Mouse (Mus musculus) heart, adult 10 weeks (tissue): ENCODE results near the gene Nckap5l. TPM values are rescaled to one million over a fixed set of nuclear protein-coding genes. Genes with fewer than 3 reads are reported as not detected.

Experiments
- polyA plus RNA-seq: library from polyadenylated mRNA; stranded (reverse); fragments of 350-450 nt; fragmentation: Illumina TruSeq; extraction: RNeasy Lipid Tissue Mini Kit (QIAGEN cat#74804); gene quantifications from one replicate; pipeline ENCODE4 v1.2.3, GENCODE M21; 2014; ENCODE audit warnings: low read depth, low replicate concordance

Gene Nckap5l
- polyA plus RNA-seq = 3.4 TPM

GRCm38 (mm10) chr15:99457606-99458401 lies at the start of gene Nckap5l:
TSS of gene Nckap5l (minus strand) at chr15:99457748.

GRCm38 (mm10) chr15:99474576-99474926 lies 17.0 kb upstream of the Nckap5l start, which contains the start of gene Bcdin3d:
TSS of gene Bcdin3d (minus strand) at chr15:99474730.

DNA sequence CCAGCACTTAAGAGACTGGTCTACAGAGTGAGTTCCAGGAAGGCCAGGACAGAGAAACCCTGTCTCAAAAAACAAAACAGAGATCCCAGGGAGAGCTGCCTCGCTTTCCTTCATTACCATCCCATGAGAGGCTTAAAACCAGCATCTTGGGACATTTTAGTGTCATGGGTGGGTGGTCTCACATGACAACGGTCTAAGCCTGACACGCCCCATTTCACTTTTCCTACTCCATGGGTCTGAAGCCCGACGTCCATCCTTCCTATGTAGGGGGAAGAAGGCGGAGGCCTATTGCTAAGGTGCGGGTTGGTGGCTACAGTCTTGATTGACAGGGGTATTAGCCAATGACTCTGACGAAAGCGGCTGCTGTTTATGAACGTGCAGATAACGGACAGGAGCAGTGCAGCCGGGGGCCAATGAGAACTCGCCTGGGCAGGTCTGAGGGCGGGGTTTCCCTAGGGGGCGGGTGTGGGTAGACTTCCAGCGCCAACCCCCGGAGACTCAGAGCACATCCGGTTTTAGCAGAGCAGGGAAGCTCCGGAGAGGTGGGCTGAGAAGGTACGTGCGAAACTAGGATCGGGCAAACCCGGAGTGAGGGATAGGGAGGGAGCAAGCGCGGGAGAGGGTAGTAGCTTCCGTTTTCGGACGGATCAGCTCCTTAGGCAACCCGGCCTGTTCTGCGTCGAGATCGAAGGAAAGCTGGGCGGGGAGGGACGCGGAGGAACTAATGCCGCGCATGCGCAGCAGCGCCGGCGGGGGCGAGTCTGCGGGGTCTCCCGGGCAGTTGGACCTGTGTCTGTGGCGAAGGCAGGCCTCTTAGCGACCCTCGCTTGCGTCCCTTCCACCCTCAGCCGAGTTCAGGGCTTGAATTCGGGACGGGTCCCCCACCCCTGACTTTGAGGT lies 64.8 kb downstream of the Nckap5l start, which contains the start of gene Tmbim6:
Tmbim6 (plus strand) TSS at position 397 of the 900 bp plus-strand sequence.

Other genes starting within 250 kb of the Nckap5l start
- 0.10 TPM for gene Kcnh3, start 232.9 kb downstream of the Nckap5l start, polyA plus RNA-seq
- gene Mcrs1, start 205.8 kb downstream of the Nckap5l start, polyA plus RNA-seq = 55.8 TPM
- 37.3 TPM for gene Prpf40b, start 162.7 kb downstream of the Nckap5l start, polyA plus RNA-seq
- gene Fam186b, start 161.9 kb downstream of the Nckap5l start, polyA plus RNA-seq = not detected
- gene Fmnl3, start 87.3 kb downstream of the Nckap5l start, polyA plus RNA-seq = 16.8 TPM
- gene Tmbim6, start 64.9 kb downstream of the Nckap5l start, polyA plus RNA-seq = 191 TPM
- 3.9 TPM for gene Bcdin3d, start 17.0 kb upstream of the Nckap5l start, polyA plus RNA-seq
- 0.31 TPM for gene Faim2, start 70.4 kb upstream of the Nckap5l start, polyA plus RNA-seq
- gene Aqp2, start 121.3 kb upstream of the Nckap5l start, polyA plus RNA-seq = not detected
- not detected for gene Aqp5, start 133.0 kb upstream of the Nckap5l start, polyA plus RNA-seq
- gene Aqp6, start 143.7 kb upstream of the Nckap5l start, polyA plus RNA-seq = not detected
- 1.5 TPM for gene Racgap1, start 193.9 kb upstream of the Nckap5l start, polyA plus RNA-seq
- gene Asic1, start 212.6 kb upstream of the Nckap5l start, polyA plus RNA-seq = 1.3 TPM
- 31.2 TPM for gene Smarcd1, start 244.4 kb upstream of the Nckap5l start, polyA plus RNA-seq
- gene Gm17349, start 247.7 kb upstream of the Nckap5l start, polyA plus RNA-seq = not detected